Mouse (Mus musculus) left cerebral cortex, postnatal 10 days (tissue): ENCODE measurements around the gene Syt15. TPM values are rescaled to one million over a fixed set of nuclear protein-coding genes. Genes with fewer than 3 reads are reported as not detected.

Experiments
- total RNA-seq, 2 experiments: library from RNA; stranded (reverse); gene quantifications; 2 replicates each; pipeline ENCODE4 v1.2.3; 2021

The Syt15 gene
- total RNA-seq, 2 experiments from 2014 or later: 1.2 to 1.8 TPM

Other genes with a start within 250 kb of the Syt15 start
- gene Zfp488, start 240.8 kb upstream of the Syt15 start, total RNA-seq: 1 to 10 TPM; 3.4 to 5.0 TPM
- not detected for gene Gm30083, start 204.4 kb upstream of the Syt15 start, total RNA-seq
- gene Gm5460, start 202.8 kb upstream of the Syt15 start, total RNA-seq: not detected
- not detected for gene Antxrl, start 166.9 kb upstream of the Syt15 start, total RNA-seq
- under 1 TPM; 0.47 to 0.57 TPM for gene Anxa8, start 133.6 kb upstream of the Syt15 start, total RNA-seq
- not detected for gene A630023A22Rik, start 116.8 kb upstream of the Syt15 start, total RNA-seq
- not detected for gene Npy4r, start 67.1 kb upstream of the Syt15 start, total RNA-seq
- 1 to 10 TPM; 6.3 TPM for gene Gprin2, start 17.9 kb upstream of the Syt15 start, total RNA-seq
- 10 to 100 TPM; 10.4 to 11.3 TPM for gene Shld2, start 90.9 kb downstream of the Syt15 start, total RNA-seq
- 100 to 1,000 TPM; 339 to 352 TPM for gene Glud1, start 91.1 kb downstream of the Syt15 start, total RNA-seq
- gene Fam25c, start 135.8 kb downstream of the Syt15 start, total RNA-seq: 1 to 10 TPM in 1 of 2 experiments, not detected in 1; 1.0 TPM
- 1 to 10 TPM; 1.4 to 2.0 TPM for gene Sncg, start 155.2 kb downstream of the Syt15 start, total RNA-seq
- 1 to 10 TPM; 3.8 to 5.1 TPM for gene Mmrn2, start 155.9 kb downstream of the Syt15 start, total RNA-seq